Mouse (Mus musculus) ES-Bruce4 (cell line): ENCODE measurements around the gene Fgfr2. TPM values are rescaled to one million over a fixed set of nuclear protein-coding genes. Genes with fewer than 3 reads are reported as not detected.
A peak's percentile ranks its signal among the peaks of the same experiment; 100 is the strongest.

ENCODE experiments used
- H3K27ac ChIP-seq: 2 replicates; pipeline ENCODE4 v1.5.1; 2012; ENCODE audit warnings: low read length, inconsistent platforms; ENCODE audit not compliant: insufficient read depth
- H3K27me3 ChIP-seq: 2 replicates; pipeline ENCODE4 v1.6.1; 2012; ENCODE audit warnings: mild to moderate bottlenecking, low read length, inconsistent platforms; ENCODE audit not compliant: control insufficient read depth, poor library complexity, insufficient read depth, severe bottlenecking
- H3K36me3 ChIP-seq: 2 replicates; pipeline ENCODE4 v1.6.1; 2012; ENCODE audit warnings: inconsistent platforms, mild to moderate bottlenecking, low read length, moderate library complexity; ENCODE audit not compliant: control insufficient read depth, poor library complexity, insufficient read depth, severe bottlenecking
- H3K4me1 ChIP-seq: one replicate; pipeline ENCODE4 v1.8.1; 2011; ENCODE audit warnings: low read length; ENCODE audit not compliant: control insufficient read depth, insufficient read depth
- H3K4me3 ChIP-seq: 2 replicates; pipeline ENCODE4 v1.5.1; 2011; ENCODE audit warnings: low read depth, mild to moderate bottlenecking, low read length
- H3K9ac ChIP-seq: 2 replicates; pipeline ENCODE4 v1.6.1; 2012; ENCODE audit warnings: low read depth, mild to moderate bottlenecking, inconsistent platforms; ENCODE audit not compliant: poor library complexity, severe bottlenecking
- H3K9me3 ChIP-seq: replicated peaks from 2 replicates; pipeline ENCODE4 v1.6.1; 2012; ENCODE audit warnings: mild to moderate bottlenecking, low read length, inconsistent platforms; ENCODE audit not compliant: control insufficient read depth, poor library complexity, insufficient read depth, severe bottlenecking
- CTCF ChIP-seq: IDR thresholded peaks from one replicate; pipeline ENCODE4 v1.8.1; 2011; ENCODE audit warnings: low read depth, low read length
- EP300 ChIP-seq: IDR thresholded peaks from 2 replicates; pipeline ENCODE4 v1.6.1; 2011; ENCODE audit warnings: low read depth, low read length; ENCODE audit not compliant: insufficient read depth
- POLR2A ChIP-seq: IDR thresholded peaks from one replicate; pipeline ENCODE4 v1.8.1; 2011; ENCODE audit warnings: low read length; ENCODE audit not compliant: insufficient read depth
- polyA plus RNA-seq: library from polyadenylated mRNA; stranded (reverse); fragments of >200 nt; gene quantifications from 2 replicates; pipeline ENCODE4 v1.2.4, GENCODE M21; 2011; ENCODE audit warnings: low read depth; ENCODE audit not compliant: missing spikeins, insufficient read depth, insufficient read length

The Fgfr2 gene
- polyA plus RNA-seq, 1 experiment, result 34.8 TPM

DNA sequence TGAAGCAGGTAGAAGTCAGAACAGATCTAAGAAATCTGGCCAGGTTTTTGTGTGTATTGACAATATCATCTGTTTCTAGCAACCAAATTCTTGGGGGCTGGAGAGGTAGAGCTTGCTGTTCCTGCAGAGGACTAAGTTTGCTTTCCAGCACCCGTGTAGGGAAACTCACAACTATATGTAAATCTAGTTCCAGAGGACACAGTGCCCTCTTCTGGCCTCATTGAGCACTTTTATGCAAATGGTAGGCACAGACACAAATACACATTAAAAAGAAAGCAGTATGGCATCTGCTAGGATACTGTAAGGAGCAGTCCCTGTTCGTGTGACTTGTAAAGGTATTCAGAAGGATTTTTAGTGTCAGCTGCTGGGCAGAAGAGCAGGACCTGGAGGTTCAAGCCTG is 240.8 kb downstream of the Fgfr2 start:
- H3K9ac ChIP-seq, result no peak overlapping the region
- no peak overlapping the region for H3K4me3 ChIP-seq
- TF ChIP-seq POLR2A, result no peak
- no peak for TF ChIP-seq EP300
- no peak for TF ChIP-seq CTCF
- H3K36me3 ChIP-seq, result peaks cover 31% of the 10 kb centered on the region
- no peaks in the 10 kb centered on the region for H3K9me3 ChIP-seq
- H3K27me3 ChIP-seq, result no peaks in the 10 kb centered on the region
- no peak overlapping the region for H3K27ac ChIP-seq
- H3K4me1 ChIP-seq, result no peaks in the 10 kb centered on the region

DNA sequence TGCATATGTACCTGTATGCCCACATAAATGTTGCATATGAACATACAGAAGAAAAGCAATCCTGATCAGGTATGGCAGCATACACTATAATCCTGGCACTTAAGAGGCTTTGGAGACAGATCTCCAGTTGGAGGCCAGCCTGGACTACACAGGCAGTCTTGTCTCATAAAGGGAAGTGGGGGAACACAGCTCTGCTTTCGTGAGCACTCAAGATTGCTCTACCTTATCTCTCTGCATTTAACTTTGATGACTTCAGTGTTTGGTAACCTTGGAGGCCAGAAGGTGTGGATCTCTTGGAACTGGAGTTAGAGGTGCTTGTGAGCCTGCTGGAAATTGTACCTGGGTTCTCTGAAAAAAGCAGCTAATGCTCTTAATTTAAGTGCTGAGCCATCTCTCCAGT is 242.9 kb downstream of the Fgfr2 start:
- H3K27ac ChIP-seq, result no peak overlapping the region
- no peak overlapping the region for H3K9ac ChIP-seq
- no peaks in the 10 kb centered on the region for H3K9me3 ChIP-seq
- H3K27me3 ChIP-seq, result no peaks in the 10 kb centered on the region
- no peak for TF ChIP-seq POLR2A
- no peak for TF ChIP-seq EP300
- no peak for TF ChIP-seq CTCF
- no peaks in the 10 kb centered on the region for H3K4me1 ChIP-seq
- H3K4me3 ChIP-seq, result no peak overlapping the region
- H3K36me3 ChIP-seq, result peaks cover 46% of the 10 kb centered on the region

DNA sequence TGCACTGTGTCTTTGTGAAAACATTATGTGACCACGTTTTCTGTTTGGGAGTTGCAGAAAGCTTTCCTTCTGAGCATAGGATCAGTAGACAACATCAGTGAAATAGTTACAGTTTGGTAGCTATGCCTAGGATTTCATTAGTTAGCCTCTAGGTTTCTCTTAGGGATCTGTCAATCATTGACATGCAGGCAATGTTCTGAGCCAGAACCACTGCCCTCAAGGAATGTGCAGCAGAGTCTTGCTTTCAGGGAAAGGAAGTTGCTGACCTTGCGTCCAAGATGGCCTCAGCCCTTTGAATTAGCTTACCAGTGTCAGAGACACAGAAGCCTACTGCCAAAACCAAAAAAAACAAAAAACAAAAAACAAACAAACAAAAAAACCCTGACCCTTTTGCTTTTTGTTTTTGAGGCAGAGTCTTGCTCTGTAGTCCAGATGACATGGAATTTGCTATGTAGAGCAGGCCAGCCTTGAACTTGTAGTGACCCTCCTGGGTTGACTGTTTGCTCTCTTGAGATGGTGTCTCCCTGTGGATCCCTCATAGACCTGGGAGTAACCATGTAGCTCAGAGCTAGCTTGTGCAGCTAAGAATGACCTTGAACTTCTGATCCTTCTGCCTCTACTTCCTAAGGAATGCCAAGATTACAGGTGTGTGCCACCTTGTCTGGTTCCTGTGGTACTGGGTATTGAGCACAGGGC is 247.6 kb downstream of the Fgfr2 start:
- TF ChIP-seq POLR2A (no peak), EP300 (no peak), CTCF (no peak)
- H3K4me3 ChIP-seq, result no peak overlapping the region
- no peaks in the 10 kb centered on the region for H3K27me3 ChIP-seq
- H3K36me3 ChIP-seq, result peaks cover 40% of the 10 kb centered on the region
- H3K9me3 ChIP-seq, result no peaks in the 10 kb centered on the region
- H3K27ac ChIP-seq, result no peak overlapping the region
- H3K4me1 ChIP-seq, result no peaks in the 10 kb centered on the region
- H3K9ac ChIP-seq, result no peak overlapping the region

DNA sequence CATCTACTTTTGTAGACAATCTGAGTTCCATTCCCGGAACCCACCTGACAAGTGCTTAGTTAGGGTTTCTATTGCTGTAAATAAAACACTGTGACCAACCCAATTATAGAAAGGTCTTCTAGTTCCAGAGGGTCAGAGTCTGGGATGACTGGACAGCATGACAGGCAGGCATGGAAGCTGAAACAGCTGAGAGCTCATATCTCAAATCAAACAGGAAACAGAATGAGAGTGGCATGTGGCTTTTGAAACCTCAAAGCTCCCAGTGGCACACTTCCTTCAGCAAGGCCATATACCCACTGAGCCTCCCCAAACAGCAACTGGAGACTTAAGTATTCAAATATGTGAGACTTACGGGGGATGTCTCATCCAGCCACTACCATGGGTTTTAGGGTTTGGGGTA is 250.1 kb downstream of the Fgfr2 start:
- TF ChIP-seq CTCF, result no peak
- Histone ChIP-seq H3K9ac (no peak overlapping the region), H3K4me1 (no peaks in the 10 kb centered on the region), H3K27ac (no peak overlapping the region), H3K9me3 (no peaks in the 10 kb centered on the region), H3K4me3 (no peak overlapping the region), H3K27me3 (no peaks in the 10 kb centered on the region), H3K36me3 (peaks cover 32% of the 10 kb centered on the region)

DNA sequence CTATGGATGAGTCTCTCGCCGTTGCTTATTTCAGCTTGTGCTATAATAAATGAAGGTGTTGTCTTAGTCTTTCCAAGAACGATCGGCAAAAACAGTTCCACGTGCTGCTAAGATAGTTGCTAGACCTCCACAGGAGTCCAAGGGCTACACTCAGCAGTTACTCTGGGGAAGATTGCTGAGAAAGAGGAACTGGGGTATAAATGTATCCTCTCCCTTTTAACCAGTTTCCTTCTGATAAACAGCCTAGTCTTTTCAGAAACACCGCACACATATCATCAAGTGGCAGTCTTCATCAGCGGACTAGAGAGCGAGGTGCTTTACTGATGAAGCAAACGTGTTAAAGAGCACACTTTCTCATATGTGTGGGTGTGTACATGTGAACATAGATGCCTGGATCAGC is 256.8 kb downstream of the Fgfr2 start:
- no peak overlapping the region for H3K9ac ChIP-seq
- no peak overlapping the region for H3K4me3 ChIP-seq
- H3K27ac ChIP-seq, result no peak overlapping the region
- no peaks in the 10 kb centered on the region for H3K9me3 ChIP-seq
- H3K4me1 ChIP-seq, result no peaks in the 10 kb centered on the region
- TF ChIP-seq EP300 (no peak), CTCF (no peak), POLR2A (no peak)
- peaks cover 12% of the 10 kb centered on the region for H3K36me3 ChIP-seq
- no peaks in the 10 kb centered on the region for H3K27me3 ChIP-seq

DNA sequence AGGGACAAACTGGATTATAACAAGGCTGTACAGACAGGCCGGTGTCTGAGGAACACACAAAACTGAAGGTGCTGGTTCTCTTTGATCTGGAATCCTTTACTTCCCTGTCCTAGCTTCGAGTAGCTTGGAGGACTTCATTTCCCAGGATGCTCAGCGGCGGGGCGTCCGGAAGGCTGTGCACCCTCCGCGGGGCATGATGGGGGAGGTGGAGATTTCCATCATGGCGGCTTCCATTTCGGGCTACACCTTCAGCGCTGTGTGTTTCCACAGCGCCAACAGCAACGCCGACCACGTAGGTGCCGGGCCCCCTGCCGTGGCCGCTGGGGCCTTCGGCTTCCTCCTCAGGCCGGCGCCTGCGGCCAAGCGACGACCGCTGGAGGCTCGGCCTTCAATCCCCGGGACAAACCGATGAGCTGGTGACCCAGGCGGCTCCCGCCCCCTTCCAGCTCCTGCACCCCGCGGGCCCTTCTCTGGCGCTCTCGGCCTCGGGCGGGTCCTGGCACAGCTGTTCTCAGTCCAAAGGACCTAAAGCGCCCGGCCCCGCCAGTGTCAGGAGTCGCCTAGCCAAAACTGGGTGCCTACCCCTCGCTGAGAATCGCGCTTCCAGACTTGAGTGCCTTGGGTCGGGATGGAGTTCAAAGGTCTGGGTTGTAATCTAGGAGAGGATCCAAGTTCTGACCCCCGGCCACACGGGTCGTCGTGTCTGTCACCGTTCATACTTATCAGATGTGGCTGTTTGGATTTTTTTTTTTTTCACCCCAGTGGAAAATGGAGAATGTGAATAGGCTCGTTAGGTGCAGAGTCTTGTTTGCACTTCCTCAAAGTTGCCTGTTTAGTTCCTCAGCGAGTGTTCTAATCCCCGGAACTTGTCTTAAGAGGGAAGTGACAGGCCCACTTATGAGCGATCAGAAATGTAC is 263.9 kb downstream of the Fgfr2 start, which contains the start of gene Abraxas2:
Gene Abraxas2 (plus strand): TSS at position 184 of the 917 bp plus-strand sequence.
- Histone ChIP-seq H3K4me3 (peak within 1 kb of the TSS; percentile 94), H3K4me1 (no peaks in the 10 kb centered on the region), H3K27ac (peak within 1 kb of the TSS; percentile 39; the same call in 1 of the 2 replicates), H3K27me3 (no peaks in the 10 kb centered on the region), H3K9me3 (no peaks in the 10 kb centered on the region), H3K36me3 (no peaks in the 10 kb centered on the region), H3K9ac (peak within 1 kb of the TSS; percentile 89)
- TF ChIP-seq POLR2A (no peak), CTCF (no peak)
